Mouse (Mus musculus): Measurements from ENCODE around the gene Lst1. TPM values are rescaled to one million over a fixed set of nuclear protein-coding genes. Genes with fewer than 3 reads are reported as not detected.
"Not testable (repeated sequence)": the region's sequence is repeated elsewhere in the genome, so short reads cannot be mapped to it uniquely, and the experiment has no call there.

Gene Lst1
- total RNA-seq (2021): 1 to 10 TPM in 1 of 2 experiments, under 1 TPM in 1; 0.74 to 1.5 TPM
- long read RNA-seq, experiment 1, partial matches to known transcripts: 2 of 3 reads
- long read RNA-seq, experiment 1, other reads (novel, unspliced or antisense): 0 of 3 reads
- long read RNA-seq, experiment 2: 0 reads

- intact Hi-C loops (cut with DNase I): no loop called here
- DNase-seq: no peak
Observed at GRCm38 (mm10) chr17:35187959-35188610, at the start of gene Lst1. Gene Lst1 (minus strand): TSS chr17:35188439.

DNA sequence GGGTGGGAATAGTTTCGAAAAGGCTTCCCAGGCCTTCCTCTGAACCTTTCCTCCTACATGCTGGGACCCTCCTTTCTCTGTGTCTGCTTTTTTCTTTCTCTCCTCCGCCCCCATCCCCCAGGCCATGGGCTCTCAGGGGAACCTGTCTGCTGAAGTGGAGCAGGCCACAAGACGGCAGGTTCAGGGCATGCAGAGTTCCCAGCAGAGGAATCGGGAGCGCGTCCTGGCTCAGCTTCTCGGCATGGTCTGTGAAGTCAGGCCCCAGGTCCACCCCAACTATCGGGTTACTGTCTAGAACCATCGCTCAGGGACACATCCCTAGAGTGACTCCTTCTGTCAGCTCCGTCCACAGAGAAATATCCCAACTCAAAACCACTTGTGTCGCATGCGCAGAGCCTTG is 49.3 kb upstream of the Lst1 start:
- intact Hi-C loops (cut with DNase I): no loop called here
- DNase-seq: no peak

- DNase-seq: no peak
- intact Hi-C loops (cut with DNase I): no loop called here
Observed at GRCm38 (mm10) chr17:35236996-35237395, 48.8 kb upstream of the Lst1 start.

GRCm38 (mm10) chr17:35236390-35236746 is 48.1 kb upstream of the Lst1 start:
- DNase-seq: peak; percentile 97 to 99
- intact Hi-C loops (cut with DNase I): no loop called here

GRCm38 (mm10) chr17:35235614-35236389 is 47.6 kb upstream of the Lst1 start, which contains the start of gene Nfkbil1:
Gene Nfkbil1 (minus strand): TSS chr17:35235792.
- intact Hi-C loops (cut with DNase I): no loop called here
- DNase-seq: peak; percentile 81 to 84

- peak in 1 of 2 experiments; percentile 47 for DNase-seq
Observed at GRCm38 (mm10) chr17:35234903-35235302, 46.7 kb upstream of the Lst1 start.

GRCm38 (mm10) chr17:35234090-35234489 is 45.9 kb upstream of the Lst1 start:
- intact Hi-C loops (cut with DNase I): not testable (repeated sequence)

More at GRCm38 (mm10) chr17:35234903-35235302, 46.7 kb upstream of the Lst1 start:
- intact Hi-C loops (cut with DNase I): no loop called here

GRCm38 (mm10) chr17:35233114-35233980 is 45.1 kb upstream of the Lst1 start, which contains the start of gene Atp6v1g2:
Gene Atp6v1g2 (plus strand): TSS chr17:35233660.
- intact Hi-C loops (cut with DNase I): loop anchor here (2.0 kb wide), 1 partner anchor 55 kb away; no protein-coding TSS in a partner anchor
- no peak for DNase-seq

More at GRCm38 (mm10) chr17:35234090-35234489, 45.9 kb upstream of the Lst1 start:
- not testable (repeated sequence) for DNase-seq

DNA sequence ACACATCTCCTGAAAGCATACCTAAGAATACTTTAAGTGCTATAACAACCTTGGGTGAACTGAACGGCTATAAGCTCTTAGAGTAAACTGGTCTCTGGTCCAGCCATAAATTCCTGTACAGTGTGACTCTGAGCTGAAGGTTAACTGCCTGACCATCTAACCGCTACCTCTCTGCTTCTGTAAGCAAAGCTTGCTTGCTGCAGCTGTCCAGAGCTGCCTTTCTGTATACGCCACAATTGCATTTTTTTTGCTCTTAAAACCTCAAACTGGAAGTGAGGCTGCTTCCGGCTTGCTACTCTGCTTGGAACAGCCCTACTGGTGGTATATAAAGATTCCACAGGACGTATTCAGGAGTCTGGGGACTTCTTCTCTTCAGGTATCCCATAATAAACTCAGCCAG is 44.4 kb upstream of the Lst1 start:
- DNase-seq: no peak
- intact Hi-C loops (cut with DNase I): loop anchor here (2.0 kb wide), 1 partner anchor 54 kb away; no protein-coding TSS in a partner anchor

DNA sequence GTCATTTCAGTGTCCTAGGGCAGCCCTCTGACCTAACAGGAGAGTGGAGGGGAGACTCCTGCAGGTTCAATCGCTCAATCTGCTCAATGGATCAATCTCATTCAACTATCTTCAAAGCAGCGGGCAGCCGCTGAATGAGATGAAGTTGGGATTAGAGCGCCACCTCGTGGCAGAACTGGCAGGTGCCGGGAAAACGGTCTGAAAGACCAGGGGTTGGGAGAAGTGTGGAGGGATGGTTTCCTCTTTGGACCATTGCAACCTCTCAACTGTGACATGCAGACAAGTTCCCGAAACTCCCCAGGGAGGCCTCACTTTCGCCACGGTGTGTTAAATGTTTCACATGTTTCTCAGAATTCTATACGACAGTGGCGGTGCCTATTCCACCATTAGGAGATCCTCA is 43.8 kb upstream of the Lst1 start:
- intact Hi-C loops (cut with DNase I): loop anchor here (2.0 kb wide), 1 partner anchor 53 kb away; no protein-coding TSS in a partner anchor
- peak; percentile 79 to 85 for DNase-seq

- DNase-seq: no peak
- intact Hi-C loops (cut with DNase I): no loop called here
Observed at GRCm38 (mm10) chr17:35231022-35231421, 42.8 kb upstream of the Lst1 start.

DNA sequence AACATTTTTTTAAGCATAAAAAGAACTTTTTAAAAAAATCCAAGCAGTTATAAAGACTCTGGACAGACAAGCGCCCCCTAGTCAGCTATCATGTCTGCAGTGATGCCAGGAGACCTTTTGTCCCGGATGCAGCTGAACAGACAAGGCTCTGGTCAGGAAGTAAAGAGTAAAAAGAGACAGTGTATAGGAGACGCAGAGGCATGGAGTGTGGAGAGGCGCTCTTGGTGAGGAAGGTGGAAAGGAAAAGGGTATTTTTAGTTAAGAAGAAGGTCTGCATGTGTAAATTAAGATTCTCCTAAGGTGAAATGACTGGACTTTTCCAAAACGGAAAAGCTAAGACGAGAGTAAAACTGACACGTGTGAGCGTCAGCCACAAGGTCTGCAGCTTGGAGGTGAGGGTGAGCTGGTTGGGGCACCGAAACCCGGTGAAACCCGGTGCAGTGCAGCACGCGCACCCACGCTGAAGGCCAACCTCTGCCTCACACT is 38.4 kb upstream of the Lst1 start:
- intact Hi-C loops (cut with DNase I): no loop called here
- no peak for DNase-seq

- intact Hi-C loops (cut with DNase I): no loop called here
- no peak for DNase-seq
Observed at GRCm38 (mm10) chr17:35225456-35225855, 37.2 kb upstream of the Lst1 start.

- intact Hi-C loops (cut with DNase I): no loop called here
Observed at GRCm38 (mm10) chr17:35224641-35225040, 36.4 kb upstream of the Lst1 start.

DNA sequence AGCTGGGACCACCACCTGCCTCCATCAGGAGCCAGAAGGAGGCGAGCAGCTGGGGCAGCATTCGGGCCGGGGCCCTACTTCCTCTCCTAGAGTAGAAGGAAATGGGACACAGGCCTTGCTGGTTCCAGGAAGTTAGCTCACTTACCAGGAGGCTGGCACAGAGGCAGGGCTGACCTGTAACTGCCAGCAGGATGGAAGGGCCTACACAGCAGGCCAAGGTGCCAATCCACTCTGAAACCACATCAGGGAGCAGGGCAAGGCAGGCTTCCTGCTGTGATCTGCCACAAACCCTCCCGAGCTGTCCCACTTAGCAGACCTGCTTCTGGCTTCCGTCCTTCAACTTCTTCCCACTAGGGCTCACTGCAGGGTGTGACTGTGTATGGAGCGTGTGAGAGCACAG is 34.1 kb upstream of the Lst1 start:
- no peak for DNase-seq
- intact Hi-C loops (cut with DNase I): no loop called here

More at GRCm38 (mm10) chr17:35224641-35225040, 36.4 kb upstream of the Lst1 start:
- no peak for DNase-seq

- intact Hi-C loops (cut with DNase I): no loop called here
- DNase-seq: no peak
Observed at GRCm38 (mm10) chr17:35220156-35220952, 32.1 kb upstream of the Lst1 start, which contains the start of gene Gm16181. Gene Gm16181 (plus strand): TSS chr17:35220834.

- intact Hi-C loops (cut with DNase I): no loop called here
- no peak for DNase-seq
Observed at GRCm38 (mm10) chr17:35219601-35220041, 31.4 kb upstream of the Lst1 start.

DNA sequence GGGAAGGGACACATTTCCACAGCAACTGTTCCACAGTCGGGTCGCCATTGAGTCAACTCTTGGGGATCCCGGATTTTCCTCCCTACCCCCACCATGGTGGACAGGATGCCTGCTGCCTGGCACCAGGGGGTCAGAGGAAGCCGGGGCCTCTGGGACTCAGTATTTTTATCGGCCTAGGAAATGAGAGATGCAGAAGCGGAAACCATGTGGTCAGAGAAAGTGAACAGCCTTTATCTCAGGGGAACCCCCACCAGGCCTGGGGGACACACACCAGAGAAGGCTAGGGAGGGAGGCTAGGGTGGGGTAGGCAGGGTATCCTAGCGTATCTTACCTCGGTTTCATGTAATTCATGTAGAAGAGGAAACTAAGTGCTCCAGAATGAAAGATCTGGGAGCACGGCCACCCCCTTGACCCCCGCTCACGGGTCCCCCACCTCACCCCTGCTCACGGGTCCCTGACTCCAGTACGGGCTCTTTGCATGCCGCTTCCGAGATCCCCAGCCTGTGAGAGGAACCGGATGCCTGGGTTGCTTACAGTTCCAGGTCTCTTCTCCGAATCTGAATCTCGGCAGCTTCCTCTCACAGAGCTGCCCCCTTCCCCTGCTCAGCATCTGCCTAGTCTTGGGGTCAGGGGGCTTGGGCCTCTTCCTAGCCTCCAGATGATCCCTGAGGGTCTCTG is 30.4 kb upstream of the Lst1 start:
- no peak for DNase-seq
- intact Hi-C loops (cut with DNase I): no loop called here

GRCm38 (mm10) chr17:35213071-35213470 is 24.8 kb upstream of the Lst1 start:
- DNase-seq: no peak
- intact Hi-C loops (cut with DNase I): no loop called here
